Mouse (Mus musculus) G1E (cell line): ENCODE results near the gene Ascl2.

Experiments used
- CTCF ChIP-seq: IDR thresholded peaks from 2 replicates; pipeline ENCODE4 v1.5.1; 2012; ENCODE audit warnings: low read depth, low read length, inconsistent platforms, mixed read lengths
- GATA1 ChIP-seq: IDR thresholded peaks from 2 replicates; pipeline ENCODE4 v1.6.1; 2012; ENCODE audit warnings: borderline replicate concordance, low read length, inconsistent platforms, mixed read lengths
- GATA2 ChIP-seq: IDR thresholded peaks from 2 replicates; pipeline ENCODE4 v1.6.1; 2012; ENCODE audit warnings: low read depth, low read length, inconsistent platforms, borderline replicate concordance
- POLR2AphosphoS5 ChIP-seq: IDR thresholded peaks from 2 replicates; pipeline ENCODE4 v1.6.1; 2012; ENCODE audit warnings: low read depth, low read length, inconsistent platforms; ENCODE audit not compliant: insufficient replicate concordance
- TAL1 ChIP-seq: conservative IDR thresholded peaks from 2 replicates; pipeline ENCODE4 v1.6.1; 2012; ENCODE audit warnings: low read depth, low read length, inconsistent platforms, mixed read lengths

GRCm38 (mm10) chr7:143013420-143014178 is 44.5 kb upstream of the Ascl2 start:
- no peak for TF ChIP-seq CTCF
- no peak for TF ChIP-seq TAL1
- TF ChIP-seq GATA2 = no peak
- TF ChIP-seq GATA1 = no peak
- TF ChIP-seq POLR2AphosphoS5 = no peak; the same call in 1 of the 2 replicates
